Mouse (Mus musculus) forebrain, embryonic 13.5 days (tissue): ENCODE measurements at regions not wholly inside any gene's neighbourhood (a gene's known extent, or its start where the extent isn't known, plus 50 kb on each side); places are given as distances from the start of the nearest gene placed in this dataset.

Experiments
- ATAC-seq: fragments of 200-750 bp; cut with Nextera tagmentation; 2 replicates; pipeline ENCODE4 v1.8.0; 2017
- H3K27ac ChIP-seq: fragments of 300-500 bp; sonication (generic); 2 replicates; pipeline ENCODE4 v1.5.1; 2015; ENCODE audit warnings: inconsistent platforms, mild to moderate bottlenecking, moderate library complexity
- H3K27me3 ChIP-seq: fragments of 300-500 bp; sonication (generic); 2 replicates; pipeline ENCODE4 v1.6.1; 2015; ENCODE audit warnings: mild to moderate bottlenecking, inconsistent platforms
- H3K36me3 ChIP-seq: fragments of 300-500 bp; sonication (generic); 2 replicates; pipeline ENCODE4 v1.6.1; 2015; ENCODE audit warnings: mild to moderate bottlenecking, inconsistent platforms; ENCODE audit not compliant: poor library complexity, severe bottlenecking
- H3K4me1 ChIP-seq: fragments of 300-500 bp; sonication (generic); 2 replicates; pipeline ENCODE4 v1.6.1; 2015; ENCODE audit warnings: inconsistent platforms
- H3K4me2 ChIP-seq: fragments of 300-500 bp; sonication (generic); 2 replicates; pipeline ENCODE4 v1.6.1; 2015; ENCODE audit warnings: inconsistent platforms, mild to moderate bottlenecking, moderate library complexity
- H3K4me3 ChIP-seq: fragments of 300-500 bp; sonication (generic); 2 replicates; pipeline ENCODE4 v1.5.1; 2015; ENCODE audit warnings: mild to moderate bottlenecking, inconsistent platforms
- H3K9ac ChIP-seq: fragments of 300-500 bp; sonication (generic); 2 replicates; pipeline ENCODE4 v1.6.1; 2015; ENCODE audit warnings: mild to moderate bottlenecking, inconsistent platforms
- H3K9me3 ChIP-seq: fragments of 300-500 bp; sonication (generic); replicated peaks from 2 replicates; pipeline ENCODE4 v1.6.1; 2016; ENCODE audit warnings: inconsistent platforms
- whole genome bisulfite sequencing: fragments of 180-500 bp; shearing (Covaris S2); methylation state at CpG from one replicate; pipeline ENCODE4 v1.1.7; 2015; 5-methylcytosine and 5-hydroxymethylcytosine counted together

DNA sequence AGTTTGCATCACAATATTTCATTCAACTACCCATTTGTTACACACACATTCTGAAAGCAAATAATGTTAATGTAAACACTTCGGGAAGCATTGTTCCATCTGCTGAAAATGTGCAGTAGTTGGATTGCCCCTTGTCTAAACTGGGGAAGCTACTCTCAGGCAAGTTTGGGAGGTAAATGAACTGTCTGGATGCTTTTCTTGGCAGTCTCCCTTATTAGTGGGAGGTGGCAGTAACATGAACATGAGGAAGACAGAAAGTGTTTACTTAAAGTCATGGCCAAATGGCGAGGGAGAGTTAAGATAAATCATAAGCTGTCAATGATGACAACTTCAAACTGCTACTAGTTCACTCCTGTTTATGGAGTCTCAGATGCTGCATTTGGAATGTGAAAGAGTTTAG lies 332.0 kb downstream of the Osr1 start:
- H3K9me3 ChIP-seq = no peaks in the 10 kb centered on the region
- no peak for ATAC-seq
- no peak overlapping the region for H3K4me2 ChIP-seq
- H3K27ac ChIP-seq = no peak overlapping the region
- H3K4me3 ChIP-seq = no peak overlapping the region
- no peak overlapping the region for H3K9ac ChIP-seq
- H3K4me1 ChIP-seq = no peaks in the 10 kb centered on the region
- H3K27me3 ChIP-seq = no peaks in the 10 kb centered on the region
- WGBS = 89% methylated on average over 2 of the region's 2 CpGs
- H3K36me3 ChIP-seq = no peaks in the 10 kb centered on the region

DNA sequence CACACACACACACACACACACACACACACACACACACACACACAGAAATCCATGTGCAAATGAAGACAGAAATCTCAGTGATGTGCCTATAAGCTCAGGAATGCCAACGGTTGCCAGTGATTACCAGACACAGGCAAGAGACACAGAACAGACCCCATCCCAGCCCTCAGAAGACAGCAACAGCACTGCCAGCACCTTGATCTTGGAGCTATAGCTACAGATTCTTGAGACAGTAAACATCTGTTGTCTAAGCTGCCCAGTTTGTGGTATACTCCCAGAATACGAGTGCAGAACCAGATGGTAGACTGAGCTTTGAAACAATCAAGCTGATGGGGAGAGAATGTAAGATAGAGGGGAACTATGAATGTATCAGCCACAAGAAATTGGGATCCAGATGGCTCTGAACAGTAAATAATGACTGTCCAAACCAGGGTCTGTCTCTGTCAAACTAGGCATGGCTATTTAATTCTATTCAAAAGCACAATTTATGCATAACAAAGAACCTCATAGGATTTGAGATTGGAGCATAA lies 333.9 kb downstream of the Osr1 start:
- no peak overlapping the region for H3K9ac ChIP-seq
- no peaks in the 10 kb centered on the region for H3K9me3 ChIP-seq
- ATAC-seq = peak; percentile 70; the same call in 1 of the 2 replicates
- WGBS = 62% methylated on average over 2 of the region's 2 CpGs
- H3K4me3 ChIP-seq = no peak overlapping the region
- H3K4me2 ChIP-seq = no peak overlapping the region
- no peaks in the 10 kb centered on the region for H3K4me1 ChIP-seq
- no peaks in the 10 kb centered on the region for H3K36me3 ChIP-seq
- H3K27me3 ChIP-seq = no peaks in the 10 kb centered on the region
- no peak overlapping the region for H3K27ac ChIP-seq

DNA sequence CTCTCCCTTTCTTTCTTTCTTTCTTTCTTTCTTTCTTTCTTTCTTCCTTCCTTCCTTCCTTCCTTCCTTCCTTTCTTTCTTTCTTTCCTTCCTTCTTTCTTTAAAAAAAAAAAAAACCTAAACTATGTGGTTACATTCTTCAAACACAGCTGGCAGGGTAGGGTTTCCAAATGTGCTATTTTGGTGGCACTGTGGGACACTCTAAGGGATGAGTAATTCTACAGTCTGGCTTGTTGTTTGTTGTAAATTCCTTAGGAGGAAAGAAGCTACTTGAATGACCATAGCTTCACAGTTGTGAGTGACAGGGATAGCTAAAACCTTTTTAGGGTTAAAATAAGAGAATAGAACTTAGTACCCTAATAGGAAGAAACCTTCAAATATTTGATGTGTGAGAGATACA lies 342.4 kb downstream of the Osr1 start:
- ATAC-seq = no peak
- Histone ChIP-seq H3K4me3 (no peak overlapping the region), H3K36me3 (no peaks in the 10 kb centered on the region), H3K9me3 (no peaks in the 10 kb centered on the region), H3K9ac (no peak overlapping the region), H3K4me1 (no peaks in the 10 kb centered on the region), H3K4me2 (no peak overlapping the region), H3K27ac (no peak overlapping the region), H3K27me3 (no peaks in the 10 kb centered on the region)

DNA sequence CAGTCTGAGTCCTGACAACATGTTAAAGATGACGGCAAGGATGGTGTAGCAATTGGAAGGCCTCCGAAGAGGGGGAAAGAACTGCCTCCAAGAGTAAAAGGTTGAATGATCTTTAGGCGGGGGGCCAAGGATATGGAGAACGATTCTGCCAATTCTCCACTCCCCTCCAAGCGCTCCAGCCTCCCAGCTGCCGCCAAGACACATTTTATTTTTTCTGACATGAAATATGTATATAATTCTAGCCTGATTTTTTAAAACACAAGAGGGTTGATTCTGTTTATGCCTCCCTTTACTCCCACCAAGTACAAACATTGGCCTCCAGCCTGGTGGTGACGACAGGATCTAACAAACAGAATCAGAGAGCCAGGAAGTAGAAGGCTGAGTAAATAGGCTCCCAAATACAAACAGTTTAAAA lies 345.8 kb downstream of the Osr1 start:
- no peaks in the 10 kb centered on the region for H3K36me3 ChIP-seq
- no peak overlapping the region for H3K4me2 ChIP-seq
- no peak overlapping the region for H3K27ac ChIP-seq
- H3K9me3 ChIP-seq = no peaks in the 10 kb centered on the region
- H3K4me1 ChIP-seq = no peaks in the 10 kb centered on the region
- H3K4me3 ChIP-seq = no peak overlapping the region
- 84% methylated on average over 7 of the region's 7 CpGs for WGBS
- peak; percentile 59; the same call in 1 of the 2 replicates for ATAC-seq
- no peaks in the 10 kb centered on the region for H3K27me3 ChIP-seq
- no peak overlapping the region for H3K9ac ChIP-seq

DNA sequence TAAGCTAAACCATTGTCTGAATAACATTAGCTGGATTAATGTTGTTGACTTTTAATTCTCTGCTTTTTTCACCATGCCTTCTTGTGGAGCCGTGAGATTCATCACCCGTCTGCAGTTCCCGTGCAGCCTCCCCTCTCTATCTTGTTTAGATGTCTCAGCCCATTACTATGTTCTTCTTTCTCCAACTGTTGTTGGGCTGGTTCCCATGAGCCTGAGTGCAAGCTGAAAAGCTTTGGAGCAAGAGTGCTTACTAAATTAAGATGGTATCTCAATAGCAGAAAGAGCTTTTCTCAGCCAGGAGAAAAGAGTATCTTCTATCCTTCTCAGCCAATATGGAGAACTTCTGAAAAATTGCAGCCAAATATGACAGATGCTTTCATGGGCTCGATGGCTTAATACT lies 348.1 kb downstream of the Osr1 start:
- Histone ChIP-seq H3K27me3 (no peaks in the 10 kb centered on the region), H3K9ac (no peak overlapping the region), H3K4me1 (no peaks in the 10 kb centered on the region), H3K27ac (no peak overlapping the region), H3K9me3 (no peaks in the 10 kb centered on the region), H3K4me2 (no peak overlapping the region), H3K4me3 (no peak overlapping the region), H3K36me3 (no peaks in the 10 kb centered on the region)
- ATAC-seq = peak; percentile 30; the same call in 1 of the 2 replicates
- 84% methylated on average over 4 of the region's 4 CpGs for WGBS

DNA sequence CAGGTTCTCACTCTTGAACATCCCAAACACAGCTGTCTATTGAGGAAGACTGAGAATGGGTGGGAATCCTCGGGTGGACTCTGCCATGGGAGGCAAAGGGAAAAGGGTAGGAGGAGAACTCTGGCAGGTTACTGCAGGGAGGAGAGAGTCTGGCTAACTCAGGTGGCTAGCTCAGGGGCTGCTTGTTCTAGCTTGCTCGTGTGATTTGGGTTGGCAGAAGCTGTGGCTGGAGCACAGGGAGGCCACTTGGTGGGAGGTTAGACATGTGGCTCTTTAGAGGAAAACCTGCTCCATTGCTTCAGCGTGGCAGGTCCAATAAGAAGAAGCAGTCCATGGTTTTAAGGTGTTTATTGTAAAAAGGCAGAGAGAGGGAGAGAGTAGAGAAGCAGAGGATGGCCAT lies 349.1 kb downstream of the Osr1 start:
- Histone ChIP-seq H3K9me3 (no peaks in the 10 kb centered on the region), H3K36me3 (no peaks in the 10 kb centered on the region), H3K4me2 (no peak overlapping the region), H3K4me3 (no peak overlapping the region), H3K27me3 (no peaks in the 10 kb centered on the region), H3K9ac (no peak overlapping the region), H3K4me1 (no peaks in the 10 kb centered on the region), H3K27ac (no peak overlapping the region)
- WGBS = 75% methylated on average over 3 of the region's 3 CpGs
- no peak for ATAC-seq

DNA sequence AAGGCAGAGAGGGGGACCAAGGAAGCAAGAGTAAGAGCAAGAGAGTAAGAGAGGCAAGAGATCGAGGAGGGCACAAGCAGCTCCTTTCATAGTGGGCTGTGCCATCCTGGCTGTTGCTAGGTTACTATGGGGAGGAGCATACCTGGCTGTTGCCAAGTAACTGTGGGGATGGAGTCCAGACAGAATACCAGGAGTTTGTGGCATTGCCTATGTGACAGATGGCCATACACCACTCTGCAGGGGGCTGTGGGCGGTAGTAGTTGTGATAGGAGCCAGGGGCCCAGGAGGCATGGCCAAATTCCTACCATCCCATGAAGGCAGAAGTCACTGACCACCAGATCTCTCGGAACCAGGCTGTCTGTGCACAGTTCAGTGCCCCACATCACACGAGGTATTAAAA lies 349.5 kb downstream of the Osr1 start:
- no peaks in the 10 kb centered on the region for H3K36me3 ChIP-seq
- H3K4me1 ChIP-seq = no peaks in the 10 kb centered on the region
- H3K27me3 ChIP-seq = no peaks in the 10 kb centered on the region
- 65% methylated on average over 4 of the region's 4 CpGs for WGBS
- H3K9me3 ChIP-seq = no peaks in the 10 kb centered on the region
- no peak overlapping the region for H3K9ac ChIP-seq
- peak; percentile 10; the same call in 1 of the 2 replicates for ATAC-seq
- H3K27ac ChIP-seq = no peak overlapping the region
- H3K4me3 ChIP-seq = no peak overlapping the region
- no peak overlapping the region for H3K4me2 ChIP-seq

DNA sequence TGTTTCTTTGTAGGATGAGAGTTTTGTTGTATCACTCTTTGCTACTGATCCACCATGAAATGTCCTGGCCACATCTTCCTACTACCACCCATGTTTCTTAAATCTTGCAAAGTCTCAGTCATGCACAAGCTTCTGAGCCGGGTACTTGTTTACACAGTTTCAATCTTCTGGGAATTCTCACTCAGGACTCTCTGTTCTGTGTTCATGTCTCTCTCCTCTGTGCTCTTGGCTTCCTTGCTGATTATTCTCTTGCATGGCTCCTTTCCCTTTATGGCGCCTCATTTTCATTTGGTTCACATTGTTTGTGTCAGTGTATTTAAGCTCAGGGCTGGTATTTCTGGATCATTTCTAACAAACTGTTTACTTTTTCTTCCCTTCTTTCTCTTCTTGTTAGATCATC lies 350.5 kb downstream of the Osr1 start:
- WGBS = 84% methylated on average over 2 of the region's 2 CpGs
- Histone ChIP-seq H3K4me1 (no peaks in the 10 kb centered on the region), H3K27me3 (no peaks in the 10 kb centered on the region), H3K9me3 (no peaks in the 10 kb centered on the region), H3K27ac (no peak overlapping the region), H3K36me3 (no peaks in the 10 kb centered on the region), H3K4me2 (no peak overlapping the region), H3K4me3 (no peak overlapping the region), H3K9ac (no peak overlapping the region)
- ATAC-seq = no peak

DNA sequence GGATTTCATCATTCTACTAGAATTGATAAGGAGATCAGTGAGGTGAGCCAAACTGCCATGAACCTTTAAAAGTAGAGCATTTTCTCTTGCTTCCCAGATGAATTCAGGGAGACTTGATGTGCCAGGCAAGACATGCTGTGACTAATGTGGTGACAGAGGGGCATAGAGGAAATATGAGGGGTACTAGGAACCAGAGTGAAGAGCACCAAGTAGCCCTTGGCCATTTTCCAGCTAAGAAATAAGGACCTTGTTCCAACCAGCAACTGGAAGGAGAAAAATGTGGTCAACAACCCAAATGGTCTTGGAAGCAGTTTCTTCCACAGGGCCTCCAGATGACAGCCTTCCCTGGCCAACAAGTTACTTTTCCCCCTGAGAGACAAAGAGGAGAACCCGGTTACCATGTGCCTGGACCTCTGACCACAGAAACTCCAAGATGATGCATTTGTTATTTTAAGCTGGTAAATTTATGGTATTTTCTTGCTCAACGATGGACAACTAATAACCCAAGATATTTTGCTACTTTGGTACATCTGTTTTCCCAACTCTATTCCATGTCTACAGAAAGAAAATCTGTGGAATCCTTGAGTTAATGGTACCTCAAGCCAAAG lies 351.8 kb downstream of the Osr1 start:
- Histone ChIP-seq H3K36me3 (no peaks in the 10 kb centered on the region), H3K4me3 (no peak overlapping the region), H3K4me1 (no peaks in the 10 kb centered on the region), H3K9me3 (no peaks in the 10 kb centered on the region), H3K4me2 (no peak overlapping the region), H3K9ac (no peak overlapping the region), H3K27ac (no peak overlapping the region), H3K27me3 (no peaks in the 10 kb centered on the region)
- WGBS = 88% methylated on average over 2 of the region's 2 CpGs
- ATAC-seq = no peak

DNA sequence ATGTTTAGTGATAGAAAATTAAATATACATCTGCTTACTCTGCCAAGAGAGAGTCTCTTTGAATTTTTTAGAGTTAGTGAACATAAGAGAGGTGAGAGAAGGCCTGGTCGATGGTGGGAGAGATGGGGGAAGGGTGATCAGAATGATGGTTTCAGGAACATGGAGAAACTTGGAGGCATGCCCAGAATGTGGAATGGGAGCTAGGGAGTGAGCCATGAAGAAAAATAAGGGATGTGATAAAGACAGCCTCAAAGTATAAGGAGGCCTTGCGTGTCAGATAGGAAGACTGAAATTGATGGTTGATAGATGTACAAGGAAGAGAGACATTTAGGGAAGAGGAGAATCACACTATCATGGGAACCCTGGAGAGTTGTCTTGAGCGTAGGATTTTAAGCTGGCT lies 354.6 kb downstream of the Osr1 start:
- no peak overlapping the region for H3K27ac ChIP-seq
- no peak overlapping the region for H3K4me2 ChIP-seq
- no peaks in the 10 kb centered on the region for H3K4me1 ChIP-seq
- H3K4me3 ChIP-seq = no peak overlapping the region
- no peaks in the 10 kb centered on the region for H3K9me3 ChIP-seq
- 80% methylated on average over 3 of the region's 3 CpGs for WGBS
- no peak overlapping the region for H3K9ac ChIP-seq
- ATAC-seq = no peak
- no peaks in the 10 kb centered on the region for H3K27me3 ChIP-seq
- no peaks in the 10 kb centered on the region for H3K36me3 ChIP-seq

DNA sequence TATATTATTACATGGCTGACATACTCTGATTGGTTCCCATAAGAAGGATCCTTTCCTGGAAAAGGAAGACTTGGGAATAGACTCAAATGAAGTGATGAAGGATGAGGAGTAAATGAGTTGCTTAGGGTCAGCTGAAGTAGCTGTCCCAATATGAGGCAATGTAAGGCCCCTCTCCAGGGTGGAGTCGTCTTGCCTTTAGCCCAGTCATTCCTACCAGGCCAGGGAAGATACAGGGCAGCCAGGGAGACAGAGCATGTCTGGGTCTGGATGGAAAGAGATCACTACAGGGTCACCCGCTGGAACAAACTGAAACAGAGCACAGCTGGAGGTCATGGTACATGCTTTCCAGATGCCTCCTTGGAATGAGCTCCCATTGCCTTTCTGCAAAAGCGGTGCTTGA lies 364.2 kb downstream of the Osr1 start:
- Histone ChIP-seq H3K27ac (no peak overlapping the region), H3K4me2 (no peak overlapping the region), H3K4me1 (no peaks in the 10 kb centered on the region), H3K9me3 (no peaks in the 10 kb centered on the region), H3K9ac (no peak overlapping the region), H3K4me3 (no peak overlapping the region), H3K36me3 (no peaks in the 10 kb centered on the region), H3K27me3 (no peaks in the 10 kb centered on the region)
- WGBS = 87% methylated on average over 3 of the region's 3 CpGs
- no peak for ATAC-seq

DNA sequence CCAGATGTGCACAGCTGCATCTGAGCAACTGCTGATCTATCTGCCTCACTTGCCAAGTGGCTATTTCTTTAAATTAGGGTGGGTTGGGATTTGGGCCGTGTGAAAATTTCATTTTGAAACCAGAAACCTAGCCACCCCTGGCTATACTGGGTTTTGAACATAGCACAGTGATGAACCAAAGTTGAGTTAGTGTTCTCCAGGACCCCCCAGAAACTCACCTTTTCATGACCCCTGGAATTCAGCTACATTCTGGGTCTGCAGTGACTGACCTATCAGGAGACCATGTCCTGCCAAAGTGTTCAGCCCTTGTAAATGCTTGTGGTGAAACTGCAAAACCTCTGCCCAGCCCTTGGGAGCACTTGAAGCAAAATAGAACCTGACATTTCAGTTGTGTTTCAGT lies 371.4 kb downstream of the Osr1 start:
- H3K4me3 ChIP-seq = no peak overlapping the region
- H3K4me2 ChIP-seq = no peak overlapping the region
- H3K4me1 ChIP-seq = no peaks in the 10 kb centered on the region
- no peak for ATAC-seq
- no peaks in the 10 kb centered on the region for H3K36me3 ChIP-seq
- no peaks in the 10 kb centered on the region for H3K27me3 ChIP-seq
- H3K9me3 ChIP-seq = no peaks in the 10 kb centered on the region
- H3K27ac ChIP-seq = no peak overlapping the region
- WGBS = 79% methylated on average over 1 of the region's 1 CpGs
- H3K9ac ChIP-seq = no peak overlapping the region

DNA sequence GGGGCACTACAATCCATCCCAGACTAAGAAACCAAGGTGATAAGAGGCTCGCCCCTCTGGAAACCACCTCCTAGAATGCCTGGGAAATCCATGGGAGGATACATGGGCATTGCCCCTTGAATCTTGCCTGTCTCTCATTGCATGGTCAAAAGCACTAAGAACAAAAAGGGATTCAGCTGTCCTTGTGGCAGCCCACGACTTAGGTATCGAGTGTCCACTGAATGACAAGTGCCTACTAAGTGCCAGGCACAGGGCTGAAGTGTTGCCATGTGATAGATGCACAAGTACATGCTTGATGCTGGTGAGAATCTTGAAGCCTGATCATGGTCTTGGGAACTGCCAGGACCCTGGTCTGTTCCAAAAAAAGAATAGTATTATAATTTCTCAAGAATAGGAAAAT lies 371.9 kb downstream of the Osr1 start:
- Histone ChIP-seq H3K36me3 (no peaks in the 10 kb centered on the region), H3K4me2 (no peak overlapping the region), H3K27me3 (no peaks in the 10 kb centered on the region), H3K9ac (no peak overlapping the region), H3K4me1 (no peaks in the 10 kb centered on the region), H3K4me3 (no peak overlapping the region), H3K27ac (no peak overlapping the region), H3K9me3 (no peaks in the 10 kb centered on the region)
- 82% methylated on average over 3 of the region's 3 CpGs for WGBS
- no peak for ATAC-seq
